Mouse (Mus musculus): Measurements from ENCODE around the gene Rnft2. TPM values are rescaled to one million over a fixed set of nuclear protein-coding genes. Genes with fewer than 3 reads are reported as not detected.

The Rnft2 gene
- polyA plus RNA-seq, 1 experiment from 2014 or later: 3.4 TPM

GRCm38 (mm10) chr5:118204675-118205440, 40.1 kb downstream of the Rnft2 start:
- Histone ChIP-seq H3K4me1 (ENCODE audit: insufficient read depth) (no peaks in the 10 kb centered on the region), H3K27ac (ENCODE audit: low read depth) (no peak overlapping the region), H3K27me3 (ENCODE audit: insufficient read depth, low read length) (no peaks in the 10 kb centered on the region), H3K4me2 (no peak overlapping the region), H3K36me3 (ENCODE audit: insufficient read depth) (no peaks in the 10 kb centered on the region), H3K9ac (no peak overlapping the region), H3K9me3 (ENCODE audit: low read depth, low read length) (no peaks in the 10 kb centered on the region), H3K4me3 (ENCODE audit: low read depth, low read length) (no peak overlapping the region)
- 45% methylated on average over 16 of the region's 16 CpGs for WGBS
- TF ChIP-seq CTCF (IDR thresholded peaks at IDR 0.05; ENCODE audit: low read depth): no peak
- DNase-seq (no peak), ATAC-seq (ENCODE audit: insufficient read depth) (no peak)

GRCm38 (mm10) chr5:118199670-118200069, 45.2 kb downstream of the Rnft2 start:
- Histone ChIP-seq H3K4me1 (ENCODE audit: insufficient read depth) (no peaks in the 10 kb centered on the region), H3K4me3 (ENCODE audit: low read depth, low read length) (no peak overlapping the region), H3K36me3 (ENCODE audit: insufficient read depth) (no peaks in the 10 kb centered on the region), H3K27me3 (ENCODE audit: insufficient read depth, low read length) (no peaks in the 10 kb centered on the region), H3K4me2 (no peak overlapping the region), H3K9ac (no peak overlapping the region), H3K9me3 (ENCODE audit: low read depth, low read length) (no peaks in the 10 kb centered on the region), H3K27ac (ENCODE audit: low read depth) (no peak overlapping the region)
- DNase-seq: no peak
- WGBS: 60% methylated on average over 5 of the region's 5 CpGs
- ATAC-seq (ENCODE audit: insufficient read depth): no peak
- no peak for TF ChIP-seq CTCF (IDR thresholded peaks at IDR 0.05; ENCODE audit: low read depth)

- Histone ChIP-seq H3K4me2 (no peak overlapping the region), H3K27ac (ENCODE audit: low read depth) (no peak overlapping the region), H3K4me3 (ENCODE audit: low read depth, low read length) (no peak overlapping the region), H3K27me3 (ENCODE audit: insufficient read depth, low read length) (no peaks in the 10 kb centered on the region), H3K4me1 (ENCODE audit: insufficient read depth) (no peaks in the 10 kb centered on the region), H3K9me3 (ENCODE audit: low read depth, low read length) (no peaks in the 10 kb centered on the region), H3K9ac (no peak overlapping the region), H3K36me3 (ENCODE audit: insufficient read depth) (no peaks in the 10 kb centered on the region)
- TF ChIP-seq CTCF (IDR thresholded peaks at IDR 0.05; ENCODE audit: low read depth): no peak
- WGBS: 75% methylated on average over 13 of the region's 13 CpGs
- no peak for DNase-seq
- no peak for ATAC-seq (ENCODE audit: insufficient read depth)
These were observed 47.5 kb downstream of the Rnft2 start for GRCm38 (mm10) chr5:118197421-118197820.

- Histone ChIP-seq H3K4me3 (ENCODE audit: low read depth, low read length) (no peak overlapping the region), H3K4me1 (ENCODE audit: insufficient read depth) (no peaks in the 10 kb centered on the region), H3K4me2 (no peak overlapping the region), H3K27me3 (ENCODE audit: insufficient read depth, low read length) (peaks cover 3% of the 10 kb centered on the region; the same call in 1 of the 2 replicates), H3K9ac (no peak overlapping the region), H3K27ac (ENCODE audit: low read depth) (no peak overlapping the region), H3K36me3 (ENCODE audit: insufficient read depth) (no peaks in the 10 kb centered on the region), H3K9me3 (ENCODE audit: low read depth, low read length) (no peaks in the 10 kb centered on the region)
- no peak for TF ChIP-seq CTCF (IDR thresholded peaks at IDR 0.05; ENCODE audit: low read depth)
- WGBS: 39% methylated on average over 16 of the region's 18 CpGs
- no peak for ATAC-seq (ENCODE audit: insufficient read depth)
- no peak for DNase-seq
These were observed 52.7 kb downstream of the Rnft2 start for GRCm38 (mm10) chr5:118192221-118192620.

- H3K27me3 ChIP-seq (ENCODE audit: insufficient read depth, low read length): peaks cover 3% of the 10 kb centered on the region; the same call in 1 of the 2 replicates
- DNase-seq (no peak), ATAC-seq (ENCODE audit: insufficient read depth) (no peak)
- no peaks in the 10 kb centered on the region for H3K4me1 ChIP-seq (ENCODE audit: insufficient read depth)
- no peak overlapping the region for H3K9ac ChIP-seq
- WGBS: 70% methylated on average over 9 of the region's 9 CpGs
- no peak for TF ChIP-seq CTCF (IDR thresholded peaks at IDR 0.05; ENCODE audit: low read depth)
- H3K4me2 ChIP-seq: no peak overlapping the region
- no peaks in the 10 kb centered on the region for H3K36me3 ChIP-seq (ENCODE audit: insufficient read depth)
- H3K9me3 ChIP-seq (ENCODE audit: low read depth, low read length): no peaks in the 10 kb centered on the region
- H3K4me3 ChIP-seq (ENCODE audit: low read depth, low read length): no peak overlapping the region
- no peak overlapping the region for H3K27ac ChIP-seq (ENCODE audit: low read depth)
These were observed 54.4 kb downstream of the Rnft2 start for GRCm38 (mm10) chr5:118190491-118190890.

DNA sequence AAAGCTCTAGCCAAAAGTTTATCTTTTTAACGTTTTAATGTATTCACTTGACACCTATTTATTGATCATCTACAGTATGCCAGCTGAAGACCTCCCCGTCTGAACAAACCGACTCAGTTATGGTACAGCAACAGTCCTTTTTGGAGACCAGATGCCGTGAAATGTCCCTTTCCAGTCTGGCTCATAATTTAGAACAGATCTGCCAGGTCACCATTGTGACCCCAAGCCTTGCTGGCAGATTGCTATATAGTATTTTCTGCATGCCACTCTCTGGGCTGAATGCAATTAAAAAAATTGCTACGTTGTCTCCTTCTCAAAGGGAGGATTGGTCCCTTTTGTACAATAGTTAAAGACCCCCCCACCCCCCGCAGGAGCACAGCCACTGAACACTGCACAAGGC, 56.6 kb downstream of the Rnft2 start:
- H3K4me3 ChIP-seq (ENCODE audit: low read depth, low read length): no peak overlapping the region
- DNase-seq: no peak
- no peak for ATAC-seq (ENCODE audit: insufficient read depth)

DNA sequence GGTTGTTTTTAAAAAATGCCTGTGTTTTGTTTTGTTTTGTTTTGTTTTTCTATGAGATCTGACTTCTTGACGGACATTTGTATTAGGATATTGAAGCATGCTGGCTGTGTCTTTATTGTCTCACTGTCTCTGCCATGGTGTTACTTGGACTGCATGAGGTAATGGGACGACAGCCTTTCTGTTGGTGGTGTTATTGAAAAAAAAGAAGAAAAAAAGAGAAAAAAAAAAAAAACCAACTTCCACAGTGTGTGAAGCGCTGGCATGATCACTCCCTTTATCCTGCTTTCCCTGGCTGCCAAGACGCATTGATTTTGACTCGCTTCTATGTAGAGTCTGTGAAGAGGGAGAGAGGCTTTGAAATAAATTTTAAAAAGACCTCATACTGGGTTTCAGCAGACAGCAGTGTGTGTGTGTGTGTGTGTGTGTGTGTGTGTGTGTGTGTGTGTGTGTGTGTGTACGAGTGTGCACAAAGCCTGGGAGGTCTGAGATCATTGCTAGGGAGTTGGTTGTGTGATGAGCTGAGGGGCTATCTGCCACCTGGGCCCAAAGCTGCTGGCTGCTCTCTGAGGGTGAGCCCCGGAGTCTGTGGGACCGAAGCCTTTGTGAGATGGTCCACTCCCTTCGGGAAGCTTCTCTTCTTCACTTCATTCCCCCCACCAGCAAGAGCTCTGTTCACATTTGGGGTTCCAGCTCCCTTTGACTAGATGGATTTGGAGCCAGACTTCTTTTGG, 57.8 kb downstream of the Rnft2 start:
- Histone ChIP-seq H3K27ac (ENCODE audit: low read depth) (no peak overlapping the region), H3K9me3 (ENCODE audit: low read depth, low read length) (no peaks in the 10 kb centered on the region), H3K36me3 (ENCODE audit: insufficient read depth) (no peaks in the 10 kb centered on the region), H3K4me2 (no peak overlapping the region), H3K4me1 (ENCODE audit: insufficient read depth) (no peaks in the 10 kb centered on the region), H3K27me3 (ENCODE audit: insufficient read depth, low read length) (peaks cover 3% of the 10 kb centered on the region; the same call in 1 of the 2 replicates), H3K4me3 (ENCODE audit: low read depth, low read length) (no peak overlapping the region), H3K9ac (no peak overlapping the region)
- DNase-seq (no peak), ATAC-seq (ENCODE audit: insufficient read depth) (no peak)
- TF ChIP-seq CTCF (IDR thresholded peaks at IDR 0.05; ENCODE audit: low read depth): no peak
- WGBS: 78% methylated on average over 9 of the region's 9 CpGs

More for the DNA sequence above, 56.6 kb downstream of the Rnft2 start:
- no peak for TF ChIP-seq CTCF (IDR thresholded peaks at IDR 0.05; ENCODE audit: low read depth)
- Histone ChIP-seq H3K36me3 (ENCODE audit: insufficient read depth) (no peaks in the 10 kb centered on the region), H3K4me2 (no peak overlapping the region), H3K9me3 (ENCODE audit: low read depth, low read length) (no peaks in the 10 kb centered on the region), H3K27ac (ENCODE audit: low read depth) (no peak overlapping the region), H3K27me3 (ENCODE audit: insufficient read depth, low read length) (peaks cover 3% of the 10 kb centered on the region; the same call in 1 of the 2 replicates), H3K9ac (no peak overlapping the region), H3K4me1 (ENCODE audit: insufficient read depth) (no peaks in the 10 kb centered on the region)
- WGBS: 47% methylated on average over 6 of the region's 6 CpGs

Data from lung, embryonic 14.5 days (tissue).